Mouse (Mus musculus) erythroblast, embryonic 14.5 days (primary cell): Measurements from ENCODE around the gene Alkbh3. TPM values are rescaled to one million over a fixed set of nuclear protein-coding genes. Genes with fewer than 3 reads are reported as not detected.

ENCODE experiments used
- H3K27me3 ChIP-seq: 2 replicates; pipeline ENCODE4 v1.6.1; 2012; ENCODE audit warnings: inconsistent platforms; ENCODE audit not compliant: control insufficient read depth
- H3K36me3 ChIP-seq: 2 replicates; pipeline ENCODE4 v1.6.1; 2012; ENCODE audit warnings: mild to moderate bottlenecking, inconsistent platforms; ENCODE audit not compliant: control insufficient read depth
- H3K4me1 ChIP-seq: 2 replicates; pipeline ENCODE4 v1.6.1; 2012; ENCODE audit warnings: inconsistent platforms; ENCODE audit not compliant: control insufficient read depth
- H3K4me3 ChIP-seq: replicated peaks from 2 replicates; pipeline ENCODE3; 2012; ENCODE audit warnings: moderate library complexity, mild to moderate bottlenecking, inconsistent platforms
- H3K9me3 ChIP-seq: 2 replicates; pipeline ENCODE4 v1.6.1; 2012; ENCODE audit warnings: low read length, inconsistent platforms, mixed read lengths; ENCODE audit not compliant: control insufficient read depth
- GATA1 ChIP-seq: IDR thresholded peaks from 2 replicates; pipeline ENCODE4 v1.6.1; 2012; ENCODE audit warnings: low read length, inconsistent platforms, mixed read lengths
- TAL1 ChIP-seq: IDR thresholded peaks from 3 replicates; pipeline ENCODE4 v1.6.1; 2012; ENCODE audit warnings: low read length, inconsistent platforms, mixed read lengths
- polyA plus RNA-seq: library from polyadenylated mRNA; stranded (reverse); fragments of >175 nt; gene quantifications from 2 replicates; pipeline ENCODE4 v1.2.3, GENCODE M21; 2012

Gene Alkbh3
- polyA plus RNA-seq, 1 experiment: 2.9 TPM

GRCm38 (mm10) chr2:94045411-94046090 lies 34.9 kb upstream of the Alkbh3 start:
- Histone ChIP-seq H3K27me3 (no peaks in the 10 kb centered on the region), H3K4me3 (no peak overlapping the region), H3K9me3 (no peaks in the 10 kb centered on the region), H3K4me1 (no peaks in the 10 kb centered on the region), H3K36me3 (no peaks in the 10 kb centered on the region; the same call in 1 of the 2 replicates)
- no peak for TF ChIP-seq TAL1
- TF ChIP-seq GATA1: no peak

DNA sequence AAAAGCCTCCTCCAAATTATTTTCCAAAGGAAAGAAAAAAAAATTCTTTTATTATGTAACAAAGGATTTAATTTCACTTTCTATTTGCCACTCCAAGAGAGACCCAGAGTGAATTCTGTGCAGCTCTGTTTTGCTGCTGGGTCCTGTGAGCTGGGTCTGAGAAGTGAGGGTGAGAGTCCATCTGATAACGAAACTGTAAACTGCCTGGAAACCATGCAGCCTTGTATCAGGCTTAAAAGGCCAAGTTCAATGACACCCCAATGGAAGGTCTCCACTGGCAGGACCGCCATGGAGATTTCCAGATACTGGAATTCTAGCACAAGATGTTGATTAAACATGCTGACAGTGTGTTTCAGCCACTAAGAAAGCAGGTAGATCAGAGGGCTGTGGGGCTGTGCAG lies 33.6 kb upstream of the Alkbh3 start:
- Histone ChIP-seq H3K36me3 (no peaks in the 10 kb centered on the region; the same call in 1 of the 2 replicates), H3K9me3 (no peaks in the 10 kb centered on the region), H3K4me1 (no peaks in the 10 kb centered on the region), H3K4me3 (no peak overlapping the region), H3K27me3 (no peaks in the 10 kb centered on the region)
- no peak for TF ChIP-seq GATA1
- no peak for TF ChIP-seq TAL1

DNA sequence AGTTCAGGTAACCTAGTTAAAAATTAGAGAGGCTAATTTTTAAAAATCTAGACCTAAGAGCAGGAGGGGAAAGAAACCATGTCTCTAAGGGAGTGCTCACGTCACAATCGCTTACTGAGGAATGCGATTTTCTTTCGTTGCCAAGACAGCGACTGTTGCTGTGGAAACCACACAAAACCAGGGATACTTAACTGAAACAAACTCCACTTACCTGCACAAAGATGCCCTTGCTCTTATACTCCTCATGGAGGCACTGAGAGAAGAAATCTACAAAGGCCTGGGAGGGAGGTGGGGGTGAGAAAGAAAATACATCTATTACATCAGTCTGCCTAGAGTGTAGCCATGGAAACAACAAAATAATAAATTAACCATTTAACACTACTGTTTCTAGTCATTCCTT lies 33.1 kb upstream of the Alkbh3 start:
- Histone ChIP-seq H3K4me3 (no peak overlapping the region), H3K36me3 (no peaks in the 10 kb centered on the region; the same call in 1 of the 2 replicates), H3K4me1 (no peaks in the 10 kb centered on the region), H3K27me3 (no peaks in the 10 kb centered on the region), H3K9me3 (no peaks in the 10 kb centered on the region)
- TF ChIP-seq GATA1: no peak
- TF ChIP-seq TAL1: no peak

- no peaks in the 10 kb centered on the region; the same call in 1 of the 2 replicates for H3K36me3 ChIP-seq
- no peaks in the 10 kb centered on the region for H3K9me3 ChIP-seq
- H3K4me1 ChIP-seq: no peaks in the 10 kb centered on the region
- no peaks in the 10 kb centered on the region for H3K27me3 ChIP-seq
- H3K4me3 ChIP-seq: no peak overlapping the region
- TF ChIP-seq GATA1 (no peak), TAL1 (no peak)
These were observed 31.9 kb upstream of the Alkbh3 start for GRCm38 (mm10) chr2:94042461-94042860.

DNA sequence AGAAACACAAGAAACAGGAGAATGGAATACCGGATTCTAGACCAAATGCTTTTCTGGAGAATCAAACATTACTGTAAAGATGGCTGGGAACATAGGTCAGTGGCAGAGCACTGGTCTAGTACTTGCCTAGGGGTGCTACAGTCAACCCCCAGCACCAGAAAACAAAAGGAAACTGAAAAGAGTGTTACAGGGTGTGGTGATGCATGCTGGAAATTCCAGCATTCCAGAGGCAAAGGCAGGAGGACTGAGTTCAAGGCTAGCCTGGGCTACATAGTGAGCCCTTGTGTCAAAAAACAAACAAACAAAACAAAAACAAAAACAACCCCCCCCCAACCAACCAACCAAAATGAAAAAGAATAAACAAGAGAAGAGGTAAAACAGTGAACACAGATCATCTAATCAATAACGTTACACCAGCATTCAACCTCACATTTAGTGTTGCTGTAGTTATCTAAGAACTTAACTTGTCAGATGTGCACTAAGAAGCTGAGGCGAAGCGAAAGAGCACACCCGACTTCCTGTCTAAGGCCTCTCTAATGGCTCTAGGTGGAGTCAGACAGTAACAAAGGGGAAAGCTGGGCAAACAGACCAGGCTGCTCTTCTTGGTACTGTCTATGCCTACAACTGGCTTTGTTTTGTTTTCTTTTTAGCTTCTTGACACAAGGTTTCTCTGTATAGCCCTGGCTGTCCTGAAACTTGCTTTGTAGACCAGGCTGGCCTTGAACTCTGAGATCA lies 30.0 kb upstream of the Alkbh3 start:
- Histone ChIP-seq H3K36me3 (peaks cover 2% of the 10 kb centered on the region; the same call in 1 of the 2 replicates), H3K27me3 (no peaks in the 10 kb centered on the region), H3K4me1 (no peaks in the 10 kb centered on the region), H3K4me3 (no peak overlapping the region), H3K9me3 (no peaks in the 10 kb centered on the region)
- no peak for TF ChIP-seq GATA1
- TF ChIP-seq TAL1: no peak

DNA sequence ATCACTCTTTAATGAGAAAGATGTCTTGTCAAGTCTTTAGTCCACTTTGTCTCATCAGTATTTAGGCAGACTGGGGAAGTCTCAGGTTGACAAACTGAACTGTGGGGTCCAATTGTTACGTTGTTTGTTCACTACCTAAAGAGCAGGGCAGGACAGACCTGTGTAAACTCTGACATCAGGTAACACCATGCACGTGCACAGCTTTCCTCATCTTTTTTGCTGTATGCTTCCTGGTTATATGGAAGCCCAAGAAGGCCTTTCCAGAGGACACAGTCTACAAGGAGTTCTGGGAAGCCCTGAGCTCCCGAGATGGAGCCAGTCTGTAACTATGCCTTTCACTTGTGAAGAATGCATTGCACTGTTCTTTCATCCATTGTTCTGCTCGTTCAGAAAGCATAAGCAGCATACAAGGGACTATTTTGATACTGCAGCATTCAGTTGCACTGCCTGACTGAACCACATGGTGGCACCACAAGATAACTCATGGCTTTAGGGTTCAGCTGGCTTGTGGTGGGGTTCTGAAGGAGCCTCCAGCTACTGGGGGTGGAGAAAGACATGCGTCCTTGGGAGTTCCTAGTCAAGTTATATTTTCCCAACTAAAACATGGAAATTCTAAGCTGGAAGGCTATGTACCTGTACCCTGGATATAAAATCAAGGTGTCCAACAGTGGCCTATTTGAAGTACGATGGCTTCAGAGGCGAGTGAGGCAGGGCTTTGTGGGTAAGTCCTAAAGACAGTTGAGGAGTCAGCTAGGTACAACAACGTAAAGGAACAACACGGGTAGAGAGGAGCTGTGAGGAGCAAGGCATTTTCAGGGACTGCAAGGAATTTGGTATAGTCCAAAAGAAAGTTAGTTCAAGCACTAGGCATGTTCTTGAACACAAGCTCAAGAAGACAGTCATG lies 25.1 kb upstream of the Alkbh3 start:
- TF ChIP-seq GATA1: no peak
- TF ChIP-seq TAL1: no peak
- Histone ChIP-seq H3K9me3 (no peaks in the 10 kb centered on the region), H3K36me3 (peaks cover 5% of the 10 kb centered on the region), H3K4me3 (no peak overlapping the region), H3K4me1 (no peaks in the 10 kb centered on the region), H3K27me3 (no peaks in the 10 kb centered on the region)

DNA sequence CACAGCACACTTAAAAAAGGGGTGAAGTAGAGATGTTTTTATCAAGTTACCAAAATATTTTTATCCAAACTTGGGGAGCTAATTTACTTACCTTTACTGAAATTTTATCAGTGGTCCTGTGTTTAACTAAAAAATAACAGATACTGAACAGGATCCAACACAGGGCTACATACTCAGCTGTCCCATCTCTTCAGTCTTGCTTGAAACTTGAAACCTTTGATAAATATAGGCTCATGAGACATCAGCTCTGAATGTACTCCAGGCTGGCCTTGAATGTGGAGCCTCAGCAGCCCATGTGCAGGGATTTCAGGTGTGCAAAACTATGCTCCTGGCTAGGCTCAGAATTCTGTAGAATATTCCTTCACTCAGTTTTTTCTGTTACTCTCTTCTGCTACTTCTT lies 20.0 kb upstream of the Alkbh3 start:
- H3K36me3 ChIP-seq: peaks cover 3% of the 10 kb centered on the region
- no peaks in the 10 kb centered on the region for H3K4me1 ChIP-seq
- TF ChIP-seq GATA1 (no peak), TAL1 (no peak)
- H3K4me3 ChIP-seq: no peak overlapping the region
- H3K27me3 ChIP-seq: no peaks in the 10 kb centered on the region
- H3K9me3 ChIP-seq: no peaks in the 10 kb centered on the region

DNA sequence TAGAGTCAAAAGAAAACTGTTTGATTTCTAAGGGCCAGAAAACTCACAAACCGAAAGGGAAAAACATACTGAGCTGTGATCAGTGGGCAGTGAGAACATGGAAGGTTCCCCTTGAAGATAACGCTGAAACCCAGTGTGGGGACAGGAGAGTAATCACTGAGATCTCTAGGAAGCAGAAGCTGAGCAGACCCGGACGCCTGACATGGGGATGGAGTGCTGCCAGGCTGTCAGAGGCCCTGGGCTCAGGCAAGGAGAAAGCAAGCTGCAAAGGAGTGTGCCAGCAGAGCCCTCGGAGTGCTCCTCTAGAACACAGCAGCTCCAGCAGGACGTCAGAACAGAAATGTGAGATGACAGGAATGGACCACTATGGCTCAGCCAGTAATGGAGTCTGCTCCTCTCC lies 14.0 kb upstream of the Alkbh3 start:
- no peaks in the 10 kb centered on the region for H3K36me3 ChIP-seq
- H3K9me3 ChIP-seq: no peaks in the 10 kb centered on the region
- no peak for TF ChIP-seq TAL1
- no peak for TF ChIP-seq GATA1
- no peaks in the 10 kb centered on the region for H3K4me1 ChIP-seq
- no peaks in the 10 kb centered on the region for H3K27me3 ChIP-seq
- no peak overlapping the region for H3K4me3 ChIP-seq

GRCm38 (mm10) chr2:94002331-94002730 lies 8.3 kb downstream of the Alkbh3 start:
- no peaks in the 10 kb centered on the region for H3K9me3 ChIP-seq
- peaks cover 82% of the 10 kb centered on the region for H3K36me3 ChIP-seq
- no peak for TF ChIP-seq GATA1
- no peak for TF ChIP-seq TAL1
- H3K27me3 ChIP-seq: no peaks in the 10 kb centered on the region
- no peaks in the 10 kb centered on the region for H3K4me1 ChIP-seq
- H3K4me3 ChIP-seq: no peak overlapping the region
